Mouse (Mus musculus) thymus, adult 2 months (tissue): ENCODE results near the gene Scrn1. TPM values are rescaled to one million over a fixed set of nuclear protein-coding genes. Genes with fewer than 3 reads are reported as not detected.

Experiments
- DNase-seq: peaks from one replicate; pipeline ENCODE4 v3.0.0; 2021
- H3K27ac ChIP-seq: fragments of 200-500 bp; 2 replicates; pipeline ENCODE4 v1.5.1; 2012; ENCODE audit warnings: low read length, control low read depth; ENCODE audit not compliant: control insufficient read depth, insufficient read depth
- H3K27me3 ChIP-seq: fragments of 200-500 bp; 2 replicates; pipeline ENCODE4 v1.6.1; 2012; ENCODE audit warnings: mild to moderate bottlenecking, low read length, moderate library complexity, mixed read lengths; ENCODE audit not compliant: control insufficient read depth, insufficient read depth
- H3K36me3 ChIP-seq: fragments of 200-500 bp; 2 replicates; pipeline ENCODE4 v1.6.1; 2012; ENCODE audit warnings: mild to moderate bottlenecking, low read length, moderate library complexity; ENCODE audit not compliant: control insufficient read depth, insufficient read depth
- H3K4me1 ChIP-seq: fragments of 200-500 bp; replicated peaks from 2 replicates; pipeline ENCODE4 v1.6.1; 2012; ENCODE audit warnings: low read length; ENCODE audit not compliant: control insufficient read depth, insufficient read depth
- H3K4me3 ChIP-seq: fragments of 200-500 bp; 2 replicates; pipeline ENCODE4 v1.5.1; 2012; ENCODE audit warnings: mild to moderate bottlenecking, low read length, control low read depth, moderate library complexity; ENCODE audit not compliant: control insufficient read depth, insufficient read depth
- CTCF ChIP-seq: fragments of 200-500 bp; IDR thresholded peaks from 2 replicates; pipeline ENCODE4 v1.5.1; 2012; ENCODE audit warnings: mild to moderate bottlenecking, control low read depth, low read length, moderate library complexity, borderline replicate concordance; ENCODE audit not compliant: control insufficient read depth, poor library complexity, insufficient read depth; ENCODE audit errors: extremely low read depth
- POLR2A ChIP-seq: fragments of 200-500 bp; IDR thresholded peaks from 2 replicates; pipeline ENCODE4 v1.6.1; 2012; ENCODE audit warnings: mild to moderate bottlenecking, low read length, control low read depth, moderate library complexity; ENCODE audit not compliant: control insufficient read depth, poor library complexity, insufficient read depth; ENCODE audit errors: extremely low read depth
- WGBS: fragments of 180-500 bp; shearing (Covaris S2); methylation state at CpG from one replicate; pipeline ENCODE4 v1.1.7; 2018; 5-methylcytosine and 5-hydroxymethylcytosine counted together
- polyA plus RNA-seq: library from polyadenylated mRNA; depleted of rRNA; stranded (reverse); fragments of >200 nt; gene quantifications from 2 replicates; pipeline ENCODE4 v1.2.3, GENCODE M21; 2012

Scrn1 gene
- polyA plus RNA-seq, 1 experiment, result 0.55 TPM

DNA sequence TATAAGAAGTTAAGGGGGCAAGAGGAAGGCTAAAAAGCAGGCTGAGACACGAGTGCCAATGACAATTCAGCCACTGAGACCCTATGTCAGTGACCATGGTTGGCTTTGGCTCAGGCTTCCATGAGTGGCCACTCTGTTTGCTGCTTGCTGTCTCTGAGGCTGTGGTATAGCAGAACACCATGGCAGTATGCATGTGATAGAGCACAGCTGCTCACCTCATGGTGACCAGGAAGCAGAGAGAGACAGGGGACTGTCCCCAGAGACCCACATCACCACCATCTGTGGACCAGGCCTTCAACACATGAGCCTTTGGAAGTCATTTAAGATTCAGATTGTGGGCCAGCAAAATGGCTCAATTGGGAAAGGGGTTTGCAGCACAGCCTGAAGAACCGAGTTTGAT is 22.6 kb downstream of the Scrn1 start:
- Histone ChIP-seq H3K4me3 (no peak overlapping the region), H3K27me3 (no peaks in the 10 kb centered on the region), H3K4me1 (no peaks in the 10 kb centered on the region), H3K36me3 (no peaks in the 10 kb centered on the region), H3K27ac (no peak overlapping the region)
- no peak for TF ChIP-seq POLR2A
- DNase-seq, result no peak
- 85% methylated on average over 2 of the region's 2 CpGs for WGBS

DNA sequence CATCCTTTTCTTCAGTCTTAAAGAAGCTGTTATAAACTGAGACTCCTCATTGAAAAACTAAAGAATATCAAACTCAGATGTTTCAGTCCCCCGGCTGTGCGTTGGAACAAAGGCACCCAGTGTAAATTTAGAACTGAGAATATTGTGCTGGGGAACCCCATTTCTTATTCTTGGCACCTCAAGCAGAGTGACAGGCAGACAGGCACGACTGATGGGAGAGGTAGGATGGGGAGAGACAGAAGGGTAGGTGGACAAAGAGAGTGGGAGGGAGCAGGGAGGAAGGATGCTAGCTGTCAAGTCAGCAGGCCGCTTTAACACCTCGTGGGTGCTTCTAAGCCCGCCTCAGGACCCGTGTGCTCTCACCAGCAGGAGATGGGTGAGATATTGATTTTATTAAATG is 23.5 kb downstream of the Scrn1 start:
- no peaks in the 10 kb centered on the region for H3K27me3 ChIP-seq
- TF ChIP-seq POLR2A (no peak), CTCF (no peak)
- no peak for DNase-seq
- H3K36me3 ChIP-seq, result no peaks in the 10 kb centered on the region
- H3K27ac ChIP-seq, result no peak overlapping the region
- WGBS, result 92% methylated on average over 7 of the region's 7 CpGs
- no peaks in the 10 kb centered on the region for H3K4me1 ChIP-seq
- H3K4me3 ChIP-seq, result no peak overlapping the region

DNA sequence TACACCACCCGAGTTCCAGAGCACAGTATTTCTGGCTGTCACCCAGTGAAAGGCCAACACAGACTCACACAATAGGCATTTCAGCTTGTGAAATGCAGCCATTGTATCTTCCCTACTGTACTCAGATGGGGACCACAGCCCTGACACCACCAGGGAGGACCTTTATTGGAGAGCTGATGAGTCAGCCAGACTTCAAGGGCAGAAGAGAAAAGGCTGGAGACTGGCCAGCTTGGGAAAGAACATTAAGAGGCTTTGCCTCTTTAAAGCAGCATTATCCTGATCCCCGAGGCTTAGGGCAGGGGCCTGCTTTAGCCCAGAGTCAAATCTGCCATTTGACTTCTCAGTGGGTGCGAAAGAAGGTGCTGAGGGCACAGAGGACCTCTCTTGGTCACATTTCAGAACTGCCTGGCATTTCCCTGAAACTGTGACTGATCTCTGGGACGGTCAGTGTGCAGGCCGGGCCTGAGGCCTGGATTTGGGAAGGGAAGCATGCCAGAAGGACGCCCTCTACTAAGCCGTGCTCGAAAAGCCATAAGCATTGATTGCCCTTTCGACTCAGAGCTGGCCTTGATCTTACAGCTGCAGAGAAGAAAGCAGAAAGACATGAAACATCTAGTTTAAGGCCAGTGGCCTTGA is 25.9 kb downstream of the Scrn1 start:
- Histone ChIP-seq H3K27me3 (no peaks in the 10 kb centered on the region), H3K27ac (no peak overlapping the region), H3K4me1 (no peaks in the 10 kb centered on the region), H3K36me3 (no peaks in the 10 kb centered on the region), H3K4me3 (no peak overlapping the region)
- WGBS, result 92% methylated on average over 9 of the region's 9 CpGs
- no peak for DNase-seq
- no peak for TF ChIP-seq POLR2A
- no peak for TF ChIP-seq CTCF

DNA sequence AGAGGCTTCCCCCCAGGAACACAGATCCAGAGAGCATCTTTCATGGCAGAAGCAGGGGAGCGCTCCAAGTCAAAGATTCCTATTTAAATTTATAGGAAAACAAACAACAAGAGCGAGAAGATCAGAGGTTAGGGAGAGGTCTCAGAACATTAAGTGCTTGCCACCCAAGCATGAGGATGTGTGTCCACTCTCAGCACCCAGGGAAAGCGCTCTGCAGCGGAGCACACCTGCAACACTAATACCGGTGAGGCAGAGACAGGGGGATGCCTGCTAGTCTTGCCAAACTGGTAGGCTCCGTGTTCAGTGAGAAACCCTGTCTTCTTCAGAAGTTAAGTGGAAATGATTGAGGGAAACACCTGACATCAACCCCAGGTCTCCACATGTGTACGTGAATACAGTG is 26.9 kb downstream of the Scrn1 start:
- Histone ChIP-seq H3K27ac (no peak overlapping the region), H3K27me3 (no peaks in the 10 kb centered on the region), H3K4me3 (no peak overlapping the region), H3K36me3 (no peaks in the 10 kb centered on the region), H3K4me1 (no peaks in the 10 kb centered on the region)
- 96% methylated on average over 7 of the region's 7 CpGs for WGBS
- DNase-seq, result no peak
- TF ChIP-seq POLR2A, result no peak
- no peak for TF ChIP-seq CTCF

DNA sequence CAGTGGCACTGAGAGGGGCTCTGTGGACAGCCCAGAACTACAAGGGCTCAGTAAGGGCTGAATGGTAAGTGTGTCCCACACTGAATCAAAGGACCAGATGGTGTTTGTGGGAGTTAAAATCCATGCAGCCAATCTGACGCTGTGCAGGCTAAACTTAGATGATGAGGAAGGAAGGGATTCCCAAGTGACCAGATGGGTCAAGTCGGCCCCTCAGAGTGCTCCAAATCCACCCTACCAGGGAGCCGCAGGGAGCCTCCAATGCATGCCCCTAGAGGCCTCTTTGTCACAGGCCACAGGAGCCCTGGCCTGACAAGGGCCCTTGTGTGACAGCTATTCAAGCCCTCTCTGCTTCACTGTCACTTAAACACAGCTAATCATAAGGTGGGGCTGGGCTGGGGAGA is 27.5 kb downstream of the Scrn1 start:
- DNase-seq, result no peak
- no peaks in the 10 kb centered on the region for H3K4me1 ChIP-seq
- 91% methylated on average over 3 of the region's 3 CpGs for WGBS
- no peak overlapping the region for H3K4me3 ChIP-seq
- H3K36me3 ChIP-seq, result no peaks in the 10 kb centered on the region
- no peak overlapping the region for H3K27ac ChIP-seq
- TF ChIP-seq CTCF (no peak), POLR2A (no peak)
- no peaks in the 10 kb centered on the region for H3K27me3 ChIP-seq

DNA sequence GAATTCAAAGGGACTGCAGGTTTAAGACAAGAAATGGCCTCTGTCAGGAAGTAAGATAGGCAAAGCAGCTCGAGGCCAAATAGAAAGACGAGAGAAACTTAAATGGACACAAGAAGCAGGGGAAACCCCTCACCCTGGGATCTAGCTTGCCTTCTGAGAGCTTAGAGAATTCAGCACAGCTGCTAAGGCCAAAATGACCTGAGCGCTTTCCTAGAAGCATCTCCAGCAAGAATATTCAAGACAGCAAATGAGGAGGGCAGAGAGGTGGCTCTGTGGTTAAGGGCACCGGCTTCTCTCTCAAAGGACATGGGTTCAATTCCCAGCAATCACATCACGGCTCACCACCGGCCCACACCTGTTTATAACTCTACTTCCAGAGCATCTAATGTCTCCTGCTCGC is 29.2 kb downstream of the Scrn1 start:
- H3K36me3 ChIP-seq, result no peaks in the 10 kb centered on the region
- H3K4me1 ChIP-seq, result no peaks in the 10 kb centered on the region
- DNase-seq, result no peak
- WGBS, result 82% methylated on average over 7 of the region's 7 CpGs
- H3K27me3 ChIP-seq, result no peaks in the 10 kb centered on the region
- TF ChIP-seq POLR2A (no peak), CTCF (no peak)
- no peak overlapping the region for H3K27ac ChIP-seq
- H3K4me3 ChIP-seq, result no peak overlapping the region

DNA sequence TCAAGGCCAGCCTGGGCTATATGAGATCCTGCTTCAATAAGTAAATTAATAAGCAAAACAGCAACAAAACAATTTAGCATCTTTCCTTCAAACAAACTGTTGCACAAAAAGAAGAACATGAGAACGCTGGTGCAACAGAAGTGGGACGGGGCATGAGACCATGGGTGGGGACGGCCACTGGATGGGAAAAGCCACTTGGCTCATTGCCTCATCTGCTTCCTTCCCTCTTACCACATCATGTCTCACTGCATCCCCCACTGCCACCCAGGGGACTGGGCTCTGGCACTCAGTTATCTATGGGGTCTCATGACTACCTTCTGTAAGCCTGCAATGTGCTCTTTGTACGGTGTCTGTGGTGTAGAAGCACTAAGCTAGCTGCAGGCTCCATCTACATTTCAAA is 30.8 kb downstream of the Scrn1 start:
- no peak for DNase-seq
- Histone ChIP-seq H3K27me3 (no peaks in the 10 kb centered on the region), H3K4me3 (no peak overlapping the region), H3K4me1 (no peaks in the 10 kb centered on the region), H3K36me3 (no peaks in the 10 kb centered on the region), H3K27ac (no peak overlapping the region)
- WGBS, result 66% methylated on average over 4 of the region's 4 CpGs
- TF ChIP-seq POLR2A (no peak), CTCF (no peak)
